Mouse (Mus musculus): ENCODE results near the gene Eno3. TPM values are rescaled to one million over a fixed set of nuclear protein-coding genes. Genes with fewer than 3 reads are reported as not detected.

The Eno3 gene
- polyA plus RNA-seq (2016; fragmentation: Nextera tagmentation; extraction: Ambion mirVana) = 188 and 256 TPM in 2 replicates

DNA sequence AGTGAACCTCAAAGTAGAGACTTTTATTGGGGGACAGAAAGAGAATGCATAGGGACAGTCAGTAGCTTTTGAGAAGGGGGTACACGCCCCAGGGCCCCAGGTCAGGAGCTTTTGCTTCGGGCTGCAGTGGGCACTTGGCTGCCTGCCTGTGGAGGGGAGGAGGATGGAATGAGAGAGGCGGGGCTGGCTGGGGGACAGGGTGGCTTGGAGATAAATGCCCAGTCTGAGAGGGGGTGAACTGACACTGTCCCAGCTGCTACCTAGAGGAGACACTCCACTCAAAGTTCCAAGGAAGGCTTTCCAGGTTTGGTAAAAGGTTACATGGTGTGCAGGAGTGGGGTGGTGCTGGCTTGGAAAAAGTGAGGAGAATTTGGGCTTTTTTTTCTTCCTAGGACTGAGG, at the start of gene Eno3:
Gene Eno3, plus strand, starts transcription at position 239 of the 400 bp plus-strand sequence.
- Histone ChIP-seq H3K4me1 (peaks cover 61% of the 10 kb centered on the region), H3K4me3 (peak within 1 kb of the TSS; percentile 100), H3K27me3 (ENCODE audit: insufficient read depth, poor library complexity, severe bottlenecking) (no peaks in the 10 kb centered on the region), H3K36me3 (peaks cover 48% of the 10 kb centered on the region), H3K9me3 (no peaks in the 10 kb centered on the region), H3K27ac (peak within 1 kb of the TSS; percentile 97)
- DNase-seq (ENCODE audit: low spot score) = no peak
- WGBS = 6% methylated on average over 3 of the region's 3 CpGs

DNA sequence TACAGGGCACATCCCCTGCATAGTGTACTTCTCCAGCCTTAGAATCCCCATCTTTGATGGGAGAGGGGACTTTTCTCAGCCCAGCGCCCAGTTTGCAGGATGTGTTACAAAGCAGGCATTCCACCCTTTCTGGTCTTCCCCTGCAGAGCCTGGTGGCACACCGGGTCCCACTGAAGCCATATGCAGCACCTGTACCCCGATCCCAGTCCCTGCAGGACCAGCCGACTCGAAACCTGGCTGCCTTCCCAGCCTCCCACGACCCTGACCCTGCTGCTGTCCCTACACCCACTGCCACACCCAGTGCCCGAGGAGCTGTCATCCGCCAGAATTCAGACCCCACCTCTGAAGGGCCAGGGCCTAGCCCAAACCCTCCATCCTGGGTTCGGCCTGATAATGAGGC, 49.4 kb upstream of the Eno3 start:
- 90% methylated on average over 9 of the region's 9 CpGs for WGBS
- H3K27ac ChIP-seq = no peak overlapping the region
- H3K4me3 ChIP-seq = no peak overlapping the region
- H3K36me3 ChIP-seq = peaks cover 96% of the 10 kb centered on the region
- no peaks in the 10 kb centered on the region for H3K9me3 ChIP-seq
- peaks cover 5% of the 10 kb centered on the region; the same call in 1 of the 2 replicates for H3K4me1 ChIP-seq
- no peaks in the 10 kb centered on the region for H3K27me3 ChIP-seq (ENCODE audit: insufficient read depth, poor library complexity, severe bottlenecking)
- no peak for DNase-seq (ENCODE audit: low spot score)

DNA sequence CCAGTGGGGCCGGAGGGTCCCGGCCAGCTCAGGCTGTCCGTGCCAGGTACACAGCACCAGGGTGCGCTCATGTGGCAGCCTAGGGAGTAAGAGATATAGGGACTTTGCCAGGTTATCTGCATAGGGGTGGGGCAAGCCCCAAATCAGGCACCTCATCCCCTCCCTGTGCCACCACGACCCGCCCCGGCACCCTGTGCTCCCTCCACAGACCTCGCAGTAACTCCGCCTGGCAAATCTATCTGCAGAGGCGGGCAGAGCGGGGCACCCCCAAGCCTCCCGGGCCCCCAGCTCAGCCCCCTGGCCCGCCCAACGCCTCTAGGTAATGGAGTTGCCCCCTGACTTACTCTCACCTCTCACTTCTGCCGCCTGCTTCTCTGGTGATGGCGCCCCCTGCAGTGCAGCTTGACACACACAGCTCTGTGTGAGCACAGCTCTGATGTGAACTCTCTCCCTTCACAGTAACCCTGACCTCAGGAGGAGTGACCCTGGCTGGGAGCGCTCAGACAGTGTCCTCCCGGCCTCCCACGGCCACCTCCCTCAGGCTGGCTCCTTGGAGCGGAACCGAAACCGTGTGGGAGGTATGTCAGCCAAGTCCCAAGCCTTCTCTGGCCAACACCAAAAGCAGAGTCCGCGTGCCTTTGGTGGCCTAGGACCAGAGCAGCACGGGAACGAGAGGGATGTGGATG, 48.5 kb upstream of the Eno3 start:
- DNase-seq (ENCODE audit: low spot score) = no peak
- Histone ChIP-seq H3K4me1 (peaks cover 7% of the 10 kb centered on the region), H3K36me3 (peaks cover 97% of the 10 kb centered on the region), H3K9me3 (no peaks in the 10 kb centered on the region), H3K27ac (no peak overlapping the region), H3K27me3 (ENCODE audit: insufficient read depth, poor library complexity, severe bottlenecking) (no peaks in the 10 kb centered on the region), H3K4me3 (no peak overlapping the region)
- WGBS = 88% methylated on average over 26 of the region's 26 CpGs

DNA sequence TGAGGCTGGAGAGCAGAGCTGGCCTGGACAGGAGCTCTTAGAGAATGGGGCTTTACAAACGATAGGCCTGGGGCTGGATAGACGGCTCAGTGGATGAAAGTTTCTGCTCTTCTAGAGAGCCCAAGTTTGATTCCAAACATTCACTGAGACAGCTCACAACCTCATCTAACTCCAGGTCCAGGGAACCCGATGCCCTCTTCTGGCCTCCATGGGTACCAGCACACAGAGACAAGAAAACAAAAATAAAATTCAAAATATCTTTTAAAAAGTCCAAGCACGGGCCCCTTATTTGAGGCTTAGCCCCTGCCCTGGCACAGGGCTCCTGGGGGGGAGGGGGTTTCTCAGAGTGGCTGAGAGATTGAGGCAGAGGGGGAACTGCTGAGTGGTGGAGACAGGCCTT, 46.2 kb upstream of the Eno3 start:
- no peak overlapping the region for H3K4me3 ChIP-seq
- whole genome bisulfite sequencing = 87% methylated on average over 4 of the region's 4 CpGs
- peaks cover 2% of the 10 kb centered on the region for H3K27me3 ChIP-seq (ENCODE audit: insufficient read depth, poor library complexity, severe bottlenecking)
- DNase-seq (ENCODE audit: low spot score) = no peak
- H3K36me3 ChIP-seq = peaks cover 81% of the 10 kb centered on the region
- H3K27ac ChIP-seq = no peak overlapping the region
- H3K9me3 ChIP-seq = no peaks in the 10 kb centered on the region
- H3K4me1 ChIP-seq = peaks cover 20% of the 10 kb centered on the region

DNA sequence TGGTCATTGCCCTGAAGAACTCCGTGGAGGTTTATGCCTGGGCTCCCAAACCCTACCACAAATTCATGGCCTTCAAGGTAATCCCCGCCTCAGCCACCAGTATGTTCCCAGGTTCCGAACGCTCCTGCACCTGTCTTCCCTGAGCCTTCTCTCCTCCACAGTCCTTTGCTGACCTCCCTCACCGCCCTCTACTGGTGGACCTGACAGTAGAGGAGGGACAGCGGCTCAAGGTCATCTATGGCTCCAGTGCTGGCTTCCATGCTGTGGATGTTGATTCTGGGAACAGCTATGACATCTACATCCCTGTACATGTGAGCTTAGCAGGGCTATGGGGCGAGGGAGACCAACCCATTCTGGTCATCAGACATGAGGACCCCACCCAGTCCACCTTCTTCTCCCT, 44.5 kb upstream of the Eno3 start:
- DNase-seq (ENCODE audit: low spot score) = no peak
- 74% methylated on average over 7 of the region's 7 CpGs for WGBS
- Histone ChIP-seq H3K9me3 (no peaks in the 10 kb centered on the region), H3K27me3 (ENCODE audit: insufficient read depth, poor library complexity, severe bottlenecking) (peaks cover 19% of the 10 kb centered on the region), H3K27ac (no peak overlapping the region), H3K4me1 (peaks cover 27% of the 10 kb centered on the region), H3K4me3 (no peak overlapping the region), H3K36me3 (peaks cover 63% of the 10 kb centered on the region)

DNA sequence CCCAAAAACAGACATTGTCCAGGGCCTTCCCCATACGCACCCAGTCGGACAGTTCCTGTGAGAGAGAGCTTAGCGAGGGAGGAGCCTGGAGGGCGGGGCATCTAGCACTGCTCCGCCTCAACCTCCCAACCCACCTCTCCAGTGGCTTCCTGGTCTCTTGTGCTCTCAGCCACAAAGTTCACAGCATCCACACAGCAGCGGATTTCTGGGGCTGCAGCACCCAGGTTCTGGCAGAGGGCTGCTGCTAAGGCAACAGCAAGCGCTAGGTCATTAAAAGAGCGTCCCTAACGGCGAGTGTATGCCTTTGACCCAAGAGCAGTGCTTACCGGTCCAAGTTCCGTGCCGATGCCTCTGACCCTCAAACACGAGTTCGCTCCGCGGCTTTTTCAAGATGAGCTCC, 41.9 kb upstream of the Eno3 start:
- Histone ChIP-seq H3K27ac (peak overlapping the region; percentile 71), H3K4me3 (peak overlapping the region; percentile 55), H3K9me3 (no peaks in the 10 kb centered on the region), H3K36me3 (peaks cover 38% of the 10 kb centered on the region), H3K27me3 (ENCODE audit: insufficient read depth, poor library complexity, severe bottlenecking) (peaks cover 23% of the 10 kb centered on the region), H3K4me1 (peaks cover 23% of the 10 kb centered on the region)
- WGBS = 0% methylated on average over 17 of the region's 17 CpGs
- peak; percentile 90 for DNase-seq (ENCODE audit: low spot score)

DNA sequence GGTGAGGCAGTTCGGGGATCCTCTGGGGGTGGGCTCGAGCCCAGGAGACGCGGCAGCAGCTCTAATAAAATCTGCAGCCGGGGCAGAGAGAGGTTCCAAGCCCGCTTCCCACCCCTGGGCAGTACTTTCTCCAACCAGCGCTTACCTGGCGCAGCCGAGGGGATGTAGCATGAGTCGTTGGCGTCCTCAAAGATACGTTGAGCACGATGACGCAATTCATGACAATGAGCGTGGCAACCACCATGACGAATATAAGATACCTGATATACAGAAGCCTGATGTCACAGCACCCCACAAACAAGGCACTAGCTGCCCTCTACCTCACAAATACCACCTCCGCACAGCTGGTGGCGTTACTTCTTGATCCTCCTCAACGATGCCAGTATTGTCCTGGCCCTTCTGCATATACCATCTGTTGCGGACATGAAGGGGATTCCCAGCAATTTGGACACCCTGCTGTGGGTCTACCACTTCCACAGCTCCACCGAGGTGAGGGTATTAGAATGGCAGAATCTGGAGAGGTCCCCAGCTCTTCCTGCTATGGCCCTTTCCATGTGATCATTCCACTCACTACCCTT, 41.4 kb upstream of the Eno3 start, which contains the start of gene 4930544D05Rik:
Gene 4930544D05Rik, plus strand, starts transcription at position 333 of the 578 bp plus-strand sequence.
- DNase-seq (ENCODE audit: low spot score) = no peak
- peaks cover 32% of the 10 kb centered on the region for H3K36me3 ChIP-seq
- H3K27me3 ChIP-seq (ENCODE audit: insufficient read depth, poor library complexity, severe bottlenecking) = peaks cover 23% of the 10 kb centered on the region
- peak within 1 kb of the TSS; percentile 71 for H3K27ac ChIP-seq
- H3K4me3 ChIP-seq = peak within 1 kb of the TSS; percentile 55
- peaks cover 22% of the 10 kb centered on the region for H3K4me1 ChIP-seq
- no peaks in the 10 kb centered on the region for H3K9me3 ChIP-seq
- 11% methylated on average over 21 of the region's 21 CpGs for WGBS

DNA sequence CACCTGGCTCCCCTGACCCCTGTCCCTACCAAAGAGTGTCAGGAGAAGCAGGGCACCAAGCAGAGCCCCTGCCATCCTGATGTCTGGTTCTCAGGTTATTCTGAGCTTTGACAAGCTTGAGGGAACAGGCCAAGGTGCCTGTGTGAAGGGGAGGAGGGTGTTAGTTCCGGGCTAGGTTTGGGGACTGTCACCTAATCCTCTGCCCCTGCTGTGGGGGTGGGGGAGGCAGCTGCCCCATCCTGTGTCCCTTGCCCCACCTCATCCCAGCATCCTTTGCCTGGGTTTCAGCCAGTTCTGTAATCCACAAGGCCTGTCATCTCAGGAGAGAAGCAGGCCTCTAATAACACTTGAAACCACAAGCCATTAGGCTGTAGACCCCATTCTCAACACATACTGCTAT, 37.9 kb upstream of the Eno3 start, which contains the start of gene Chrne:
Gene Chrne, minus strand, starts transcription at position 116 of the 400 bp plus-strand sequence.
- H3K27me3 ChIP-seq (ENCODE audit: insufficient read depth, poor library complexity, severe bottlenecking) = peaks cover 23% of the 10 kb centered on the region
- no peak for DNase-seq (ENCODE audit: low spot score)
- no peaks in the 10 kb centered on the region for H3K36me3 ChIP-seq
- no peak within 1 kb of the TSS for H3K27ac ChIP-seq
- no peak within 1 kb of the TSS for H3K4me3 ChIP-seq
- H3K4me1 ChIP-seq = peaks cover 26% of the 10 kb centered on the region
- WGBS = 41% methylated on average over 1 of the region's 1 CpGs
- no peaks in the 10 kb centered on the region for H3K9me3 ChIP-seq

DNA sequence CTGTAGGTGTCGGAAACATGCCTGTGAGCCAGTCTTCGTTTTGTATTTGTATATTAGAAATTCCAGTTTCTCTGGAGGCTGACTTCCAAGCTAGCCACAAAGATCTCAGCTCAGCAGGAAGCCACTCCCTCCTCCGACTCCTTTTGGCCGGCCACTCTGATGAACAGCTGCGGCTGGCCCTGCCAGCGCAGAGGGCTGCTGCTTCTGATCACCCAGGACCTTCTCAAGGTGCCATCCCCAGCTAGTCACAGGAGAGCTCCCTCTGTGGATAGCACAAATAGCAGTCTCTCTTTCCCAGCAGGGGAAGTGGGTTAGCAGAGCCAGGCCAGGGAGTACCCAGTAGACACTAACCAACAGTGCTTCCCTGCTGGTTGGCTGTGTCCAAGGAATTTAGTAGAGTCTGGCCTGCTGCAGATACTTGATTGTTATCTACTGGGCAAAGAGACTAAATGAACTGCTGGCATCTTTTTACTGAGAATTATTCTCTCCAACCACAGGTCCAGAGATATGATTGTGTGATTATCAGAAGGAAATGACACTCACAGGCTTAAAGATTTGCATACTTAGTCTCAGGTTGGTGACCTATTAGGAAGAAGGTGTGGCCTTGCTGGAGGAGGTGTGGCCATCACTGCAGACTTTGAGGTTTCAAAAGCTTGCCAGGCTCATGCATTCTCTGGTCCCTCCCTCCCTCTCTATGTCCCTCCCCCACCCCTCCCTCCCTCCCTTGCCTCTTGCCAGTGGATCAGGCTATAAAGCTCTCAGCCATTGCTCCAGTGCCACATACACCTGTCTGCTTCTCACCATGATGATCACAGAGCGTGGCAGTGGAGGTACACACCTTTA, 34.8 kb upstream of the Eno3 start:
- 33% methylated on average over 7 of the region's 7 CpGs for WGBS
- Histone ChIP-seq H3K4me1 (0 out of 2 replicates have a peak, but pooled peaks cover 9% of the 10 kb centered on the region), H3K27ac (no peak overlapping the region)

DNA sequence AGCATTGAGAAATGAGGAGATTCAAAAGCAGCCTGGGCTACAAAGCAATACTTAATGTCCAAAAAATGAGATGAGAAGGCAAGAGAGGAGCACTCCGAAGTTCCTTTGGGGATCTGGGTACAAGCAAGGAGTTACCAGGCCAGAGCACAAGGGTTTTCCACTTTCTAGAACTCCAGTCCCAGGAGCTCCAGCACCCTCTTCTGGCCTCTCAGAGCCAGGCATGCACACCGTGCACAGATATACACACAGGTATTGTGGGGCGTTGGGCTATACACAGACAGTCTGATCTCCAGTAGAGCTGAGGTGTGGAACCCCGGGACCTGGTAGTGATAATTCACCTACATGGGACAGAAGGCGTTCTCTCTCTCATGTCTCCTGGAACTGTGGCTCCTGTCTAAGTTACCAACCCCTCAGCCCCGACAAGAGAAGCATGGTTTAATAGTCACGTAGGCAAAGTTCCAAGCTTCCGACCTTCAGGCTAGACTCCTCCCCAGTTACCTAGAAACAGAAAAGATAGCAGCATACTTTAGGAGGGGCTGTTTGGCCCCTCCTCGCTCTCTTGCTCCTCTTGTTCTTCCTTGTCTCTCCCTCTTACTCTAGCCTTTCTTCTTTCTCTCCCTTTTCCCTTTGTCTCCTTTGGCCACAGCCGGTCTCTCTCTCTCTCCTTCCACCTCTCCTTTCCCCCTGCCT, 33.8 kb upstream of the Eno3 start:
- no peak overlapping the region for H3K27ac ChIP-seq
- H3K4me1 ChIP-seq = 0 out of 2 replicates have a peak, but pooled peaks cover 9% of the 10 kb centered on the region
- WGBS = 76% methylated on average over 10 of the region's 10 CpGs
- H3K4me3 ChIP-seq = no peak overlapping the region
- no peaks in the 10 kb centered on the region for H3K9me3 ChIP-seq
- DNase-seq (ENCODE audit: low spot score) = peak; percentile 74
- no peaks in the 10 kb centered on the region for H3K27me3 ChIP-seq (ENCODE audit: insufficient read depth, poor library complexity, severe bottlenecking)
- no peaks in the 10 kb centered on the region for H3K36me3 ChIP-seq

More for the DNA sequence above, 34.8 kb upstream of the Eno3 start:
- H3K27me3 ChIP-seq (ENCODE audit: insufficient read depth, poor library complexity, severe bottlenecking) = peaks cover 6% of the 10 kb centered on the region
- H3K9me3 ChIP-seq = no peaks in the 10 kb centered on the region
- H3K36me3 ChIP-seq = no peaks in the 10 kb centered on the region
- peak; percentile 63 for DNase-seq (ENCODE audit: low spot score)
- H3K4me3 ChIP-seq = no peak overlapping the region

DNA sequence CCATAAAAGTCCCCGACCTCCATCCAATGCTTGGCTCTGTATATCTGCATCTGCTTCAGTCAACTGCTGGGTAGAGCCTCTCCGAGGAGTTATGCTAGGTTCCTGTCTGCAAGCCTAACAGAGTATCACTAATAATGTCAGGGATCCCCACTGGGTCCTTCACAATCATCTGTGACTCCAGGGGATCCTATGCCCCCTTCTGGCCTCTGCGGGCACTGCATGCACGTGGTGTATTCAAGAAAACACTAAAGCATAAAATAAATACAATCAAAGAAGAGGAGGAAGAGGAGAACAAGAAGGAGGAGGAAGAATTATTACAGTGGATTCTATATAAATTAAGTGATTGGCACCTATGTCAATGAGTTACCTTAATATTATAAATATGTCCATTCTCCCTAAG, 31.5 kb upstream of the Eno3 start:
- H3K9me3 ChIP-seq = no peaks in the 10 kb centered on the region
- no peaks in the 10 kb centered on the region for H3K36me3 ChIP-seq
- H3K4me1 ChIP-seq = 0 out of 2 replicates have a peak, but pooled peaks cover 9% of the 10 kb centered on the region
- DNase-seq (ENCODE audit: low spot score) = no peak
- H3K27me3 ChIP-seq (ENCODE audit: insufficient read depth, poor library complexity, severe bottlenecking) = no peaks in the 10 kb centered on the region
- H3K27ac ChIP-seq = no peak overlapping the region
- WGBS = 47% methylated on average over 4 of the region's 4 CpGs
- no peak overlapping the region for H3K4me3 ChIP-seq

DNA sequence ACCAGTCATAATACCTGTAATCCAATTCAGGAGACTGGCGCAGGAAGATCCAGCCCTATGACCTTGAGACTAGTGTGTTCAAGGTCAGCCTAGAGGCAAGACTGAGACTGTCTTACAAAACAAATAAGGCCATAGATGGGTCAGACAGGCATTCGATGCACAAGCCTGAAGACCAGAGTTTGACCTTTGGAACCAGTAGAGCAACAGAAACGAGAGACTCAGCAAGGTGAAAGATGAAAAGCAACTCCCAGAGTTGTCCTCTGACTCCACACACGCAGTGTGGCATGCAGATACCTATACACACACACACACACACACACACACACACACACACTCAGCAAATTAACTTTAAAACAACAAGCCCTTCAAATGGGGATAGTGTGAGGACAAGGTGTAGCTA, 30.1 kb upstream of the Eno3 start:
- H3K36me3 ChIP-seq = no peaks in the 10 kb centered on the region
- H3K27me3 ChIP-seq (ENCODE audit: insufficient read depth, poor library complexity, severe bottlenecking) = no peaks in the 10 kb centered on the region
- no peak overlapping the region for H3K4me3 ChIP-seq
- H3K9me3 ChIP-seq = no peaks in the 10 kb centered on the region
- 75% methylated on average over 4 of the region's 4 CpGs for WGBS
- H3K4me1 ChIP-seq = 0 out of 2 replicates have a peak, but pooled peaks cover 8% of the 10 kb centered on the region
- no peak overlapping the region for H3K27ac ChIP-seq
- no peak for DNase-seq (ENCODE audit: low spot score)
